Mouse (Mus musculus) hindbrain, postnatal 0 days (tissue): ENCODE measurements around the gene Olfr95. TPM values are rescaled to one million over a fixed set of nuclear protein-coding genes. Genes with fewer than 3 reads are reported as not detected.

Experiments used
- ATAC-seq: fragments of 200-750 bp; cut with Nextera tagmentation; 2 replicates; pipeline ENCODE4 v1.8.0; 2017; ENCODE audit warnings: mild to moderate bottlenecking, moderate TSS enrichment, moderate library complexity
- DNase-seq: peaks from one replicate; pipeline ENCODE4 v3.0.0-alpha.2; 2015; ENCODE audit warnings: low spot score
- H3K27ac ChIP-seq: fragments of 300-500 bp; sonication (generic); 2 replicates; pipeline ENCODE4 v1.5.1; 2014; ENCODE audit warnings: mild to moderate bottlenecking
- H3K27me3 ChIP-seq: fragments of 300-500 bp; sonication (generic); 2 replicates; pipeline ENCODE4 v1.6.1; 2014; ENCODE audit warnings: low read length, mixed read lengths; ENCODE audit not compliant: insufficient read depth
- H3K36me3 ChIP-seq: fragments of 300-500 bp; sonication (generic); 2 replicates; pipeline ENCODE4 v1.6.1; 2014; ENCODE audit warnings: low read length, mixed read lengths; ENCODE audit not compliant: insufficient read depth
- H3K4me1 ChIP-seq: fragments of 300-500 bp; sonication (generic); 2 replicates; pipeline ENCODE4 v1.6.1; 2014; ENCODE audit warnings: antibody characterized with exemption, low read length, mixed read lengths; ENCODE audit not compliant: insufficient read depth
- H3K4me2 ChIP-seq: fragments of 300-500 bp; sonication (generic); 2 replicates; pipeline ENCODE4 v1.6.1; 2014; ENCODE audit warnings: low read depth, mild to moderate bottlenecking, low read length, moderate library complexity, mixed read lengths
- H3K4me3 ChIP-seq: fragments of 300-500 bp; sonication (generic); 2 replicates; pipeline ENCODE4 v1.5.1; 2014; ENCODE audit warnings: low read length
- H3K9ac ChIP-seq: fragments of 300-500 bp; sonication (generic); replicated peaks from 2 replicates; pipeline ENCODE4 v1.6.1; 2014; ENCODE audit warnings: mild to moderate bottlenecking, low read length, moderate library complexity, mixed read lengths
- H3K9me3 ChIP-seq: fragments of 300-500 bp; sonication (generic); 2 replicates; pipeline ENCODE4 v1.6.1; 2016; ENCODE audit warnings: low read length, mixed read lengths
- CTCF ChIP-seq: IDR thresholded peaks from 2 replicates; pipeline ENCODE4 v1.5.1; 2016; ENCODE audit warnings: antibody characterized with exemption, control low read depth, low read depth
- WGBS: fragments of 180-500 bp; shearing (Covaris S2); extraction: QIAGEN DNeasy Blood & Tissue Kit; methylation state at CpG from one replicate; pipeline ENCODE4 v1.1.7; 2014; 5-methylcytosine and 5-hydroxymethylcytosine counted together
- polyA plus RNA-seq: library from polyadenylated mRNA; unstranded; fragments of >200 nt; fragmentation: Nextera tagmentation; extraction: Ambion mirVana; gene quantifications from 2 replicates; pipeline ENCODE4 v1.2.1, GENCODE M21; 2015
- total RNA-seq: library from RNA; depleted of rRNA; stranded (reverse); fragments of >200 nt; gene quantifications from 2 replicates; pipeline ENCODE4 v1.2.3, GENCODE M21; 2014

The Olfr95 gene
- total and polyA plus RNA-seq, 2 experiments from 2014 or later = 0.03 to 0.37 TPM

- ATAC-seq = no peak
- Histone ChIP-seq H3K9me3 (no peaks in the 10 kb centered on the region), H3K27me3 (no peaks in the 10 kb centered on the region), H3K4me2 (no peak within 1 kb of the TSS), H3K36me3 (no peaks in the 10 kb centered on the region), H3K4me1 (no peaks in the 10 kb centered on the region), H3K9ac (no peak within 1 kb of the TSS), H3K4me3 (no peak within 1 kb of the TSS), H3K27ac (no peak within 1 kb of the TSS)
- DNase-seq = no peak
- 57% methylated on average over 4 of the region's 4 CpGs for WGBS
- TF ChIP-seq CTCF = no peak
Measured at GRCm38 (mm10) chr17:37219846-37220245, 6.9 kb upstream of the Olfr95 start, which contains the start of gene Olfr96. Olfr96 (plus strand) TSS chr17:37220146.

GRCm38 (mm10) chr17:37218486-37218885 is 5.6 kb upstream of the Olfr95 start:
- no peak for ATAC-seq
- TF ChIP-seq CTCF = no peak
- 80% methylated on average over 3 of the region's 3 CpGs for WGBS

DNA sequence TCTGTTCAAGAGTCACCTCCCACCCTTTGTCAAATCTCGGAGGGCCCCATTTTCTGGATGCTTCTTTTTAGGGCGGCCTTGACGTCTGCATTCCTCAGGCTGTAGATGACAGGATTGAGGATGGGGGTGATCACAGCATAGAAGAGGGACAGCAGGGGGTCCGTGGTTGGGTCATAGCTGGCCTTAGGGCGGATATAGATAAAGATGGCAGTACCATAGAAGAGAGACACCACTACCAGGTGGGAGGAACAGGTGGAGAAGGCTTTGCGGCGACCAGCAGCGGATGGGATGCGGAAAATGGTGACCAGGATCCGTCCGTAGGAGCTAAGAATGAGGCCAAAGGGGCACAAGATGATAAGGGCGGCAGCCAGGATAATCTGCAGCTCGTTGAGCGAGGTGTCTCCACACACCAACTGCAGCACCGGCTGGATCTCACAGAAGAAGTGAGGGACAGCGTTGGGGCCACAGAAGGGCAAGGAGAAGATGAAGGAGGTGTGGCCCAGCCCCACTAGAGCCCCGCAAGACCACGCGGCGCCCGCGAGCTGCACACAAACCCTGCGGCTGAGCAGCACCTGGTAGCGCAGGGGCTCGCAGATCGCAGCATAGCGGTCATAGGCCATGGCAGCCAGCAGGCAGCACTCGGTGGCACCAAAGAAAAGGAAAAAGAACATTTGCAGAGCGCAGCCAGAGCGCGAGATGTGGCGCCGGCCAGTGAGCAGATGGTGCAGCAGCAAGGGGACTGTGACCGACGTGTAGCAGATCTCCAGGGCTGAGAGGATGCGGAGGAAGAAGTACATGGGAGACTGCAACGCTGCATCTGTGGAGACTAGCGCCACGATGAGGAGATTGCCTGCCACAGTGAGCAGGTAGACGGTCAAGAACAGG is 1.8 kb downstream of the Olfr95 start:
- no peaks in the 10 kb centered on the region for H3K9me3 ChIP-seq

More at GRCm38 (mm10) chr17:37218486-37218885, 5.6 kb upstream of the Olfr95 start:
- Histone ChIP-seq H3K9ac (no peak overlapping the region), H3K4me1 (no peaks in the 10 kb centered on the region), H3K27me3 (no peaks in the 10 kb centered on the region), H3K27ac (no peak overlapping the region), H3K36me3 (no peaks in the 10 kb centered on the region), H3K4me3 (no peak overlapping the region), H3K9me3 (no peaks in the 10 kb centered on the region), H3K4me2 (no peak overlapping the region)
- DNase-seq = no peak

GRCm38 (mm10) chr17:37203917-37204236 is 9.0 kb downstream of the Olfr95 start:
- Histone ChIP-seq H3K4me3 (no peak overlapping the region), H3K27me3 (0 out of 2 replicates have a peak, but pooled peaks cover 1% of the 10 kb centered on the region), H3K9me3 (no peaks in the 10 kb centered on the region), H3K36me3 (no peaks in the 10 kb centered on the region), H3K4me1 (no peaks in the 10 kb centered on the region), H3K9ac (no peak overlapping the region), H3K4me2 (no peak overlapping the region), H3K27ac (no peak overlapping the region)
- no peak for TF ChIP-seq CTCF
- 28% methylated on average over 3 of the region's 3 CpGs for WGBS
- ATAC-seq = peak; percentile 72
- no peak for DNase-seq

More for the DNA sequence above, 1.8 kb downstream of the Olfr95 start:
- DNase-seq (peak; percentile 56), ATAC-seq (peak; percentile 82)
- H3K27me3 ChIP-seq = no peaks in the 10 kb centered on the region
- 19% methylated on average over 40 of the region's 40 CpGs for WGBS
- no peak overlapping the region for H3K27ac ChIP-seq
- H3K9ac ChIP-seq = peak overlapping the region; percentile 49
- peaks cover 5% of the 10 kb centered on the region; the same call in 1 of the 2 replicates for H3K4me1 ChIP-seq
- H3K36me3 ChIP-seq = no peaks in the 10 kb centered on the region
- H3K4me2 ChIP-seq = peak overlapping the region; percentile 60
- TF ChIP-seq CTCF = peak; percentile 50
- H3K4me3 ChIP-seq = peak overlapping the region; percentile 34

GRCm38 (mm10) chr17:37203206-37203916 is 9.6 kb downstream of the Olfr95 start:
- Histone ChIP-seq H3K9me3 (no peaks in the 10 kb centered on the region), H3K27me3 (0 out of 2 replicates have a peak, but pooled peaks cover 6% of the 10 kb centered on the region), H3K4me3 (no peak overlapping the region), H3K4me2 (no peak overlapping the region), H3K9ac (no peak overlapping the region), H3K4me1 (no peaks in the 10 kb centered on the region), H3K36me3 (no peaks in the 10 kb centered on the region), H3K27ac (no peak overlapping the region)
- peak; percentile 94 for DNase-seq
- peak; percentile 90 for ATAC-seq
- under 1% methylated on average over 4 of the region's 4 CpGs for WGBS
- peak; percentile 100 for TF ChIP-seq CTCF

- Histone ChIP-seq H3K9me3 (no peaks in the 10 kb centered on the region), H3K4me3 (no peak within 1 kb of the TSS), H3K4me2 (no peak within 1 kb of the TSS), H3K27me3 (0 out of 2 replicates have a peak, but pooled peaks cover 9% of the 10 kb centered on the region), H3K4me1 (no peaks in the 10 kb centered on the region), H3K9ac (no peak within 1 kb of the TSS), H3K36me3 (no peaks in the 10 kb centered on the region), H3K27ac (no peak within 1 kb of the TSS)
- no peak for ATAC-seq
- no peak for DNase-seq
- TF ChIP-seq CTCF = no peak
- WGBS = 73% methylated on average over 2 of the region's 2 CpGs
Measured at GRCm38 (mm10) chr17:37200894-37201293, 12.0 kb downstream of the Olfr95 start, which contains the start of gene Olfr94. Olfr94 (minus strand) TSS chr17:37200994.
